Mouse (Mus musculus): ENCODE measurements at regions not wholly inside any gene's neighbourhood (a gene's known extent, or its start where the extent isn't known, plus 50 kb on each side); places are given as distances from the start of the nearest gene placed in this dataset.

DNA sequence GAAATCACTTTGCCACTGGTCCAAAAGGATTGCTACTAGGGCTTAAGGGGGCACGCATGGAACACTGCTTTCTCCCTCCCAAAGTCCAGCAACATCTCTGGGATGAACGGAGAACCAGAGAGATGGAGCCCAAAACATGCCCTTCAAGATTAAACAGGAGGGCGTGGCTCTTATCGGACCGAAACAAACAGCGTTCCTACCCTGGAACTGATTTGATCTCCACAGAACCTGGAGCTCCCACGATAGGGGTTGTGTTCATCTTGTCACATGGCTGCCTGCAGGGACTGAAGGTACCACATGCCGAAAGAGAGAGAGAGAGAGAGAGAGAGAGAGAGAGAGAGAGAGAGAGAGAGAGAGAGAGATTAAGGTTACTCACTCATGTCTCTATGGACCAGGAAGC lies 120.7 kb downstream of the Gm4791 start:
- no peaks in the 10 kb centered on the region for H3K4me1 ChIP-seq (replicated peaks; ENCODE audit: low read depth, low read length)
- H3K27me3 ChIP-seq (ENCODE audit: insufficient read depth, low read length) = peaks cover 10% of the 10 kb centered on the region
- peaks cover 3% of the 10 kb centered on the region; the same call in 1 of the 2 replicates for H3K9me3 ChIP-seq (ENCODE audit: low read length)
- TF ChIP-seq CTCF (conservative IDR thresholded peaks at IDR 0.05; ENCODE audit: low read length) = no peak
- no peaks in the 10 kb centered on the region for H3K36me3 ChIP-seq (ENCODE audit: insufficient read depth, low read length)
- H3K4me3 ChIP-seq (replicated peaks; ENCODE audit: low read length) = no peak overlapping the region

DNA sequence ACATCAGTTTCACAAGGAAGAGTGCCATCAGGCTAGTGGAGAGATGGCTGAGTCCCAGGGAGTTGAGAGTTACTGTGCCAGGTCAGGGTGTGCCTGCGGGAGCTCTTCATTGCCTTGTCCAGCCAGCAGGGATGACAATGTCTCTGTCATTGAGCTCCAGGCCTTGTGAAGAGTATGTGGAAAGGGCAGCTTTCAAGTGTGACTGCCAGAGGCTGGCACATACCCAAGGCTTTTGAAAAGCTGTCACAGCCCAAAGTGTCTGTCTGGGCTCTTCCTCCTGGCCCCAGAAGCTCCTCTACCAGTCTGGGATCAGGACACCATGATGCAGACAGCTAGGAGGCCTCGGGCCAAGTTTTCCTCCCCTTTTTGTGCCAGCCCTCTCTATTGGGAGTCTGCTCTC lies 124.6 kb downstream of the Gm4791 start:
- Histone ChIP-seq H3K9me3 (ENCODE audit: low read length) (no peaks in the 10 kb centered on the region), H3K36me3 (ENCODE audit: insufficient read depth, low read length) (no peaks in the 10 kb centered on the region), H3K4me3 (replicated peaks; ENCODE audit: low read length) (no peak overlapping the region), H3K27me3 (ENCODE audit: insufficient read depth, low read length) (peaks cover 10% of the 10 kb centered on the region), H3K4me1 (replicated peaks; ENCODE audit: low read depth, low read length) (no peaks in the 10 kb centered on the region)
- TF ChIP-seq CTCF (conservative IDR thresholded peaks at IDR 0.05; ENCODE audit: low read length) (no peak), POU5F1 (IDR thresholded peaks at IDR 0.05; ENCODE audit: borderline replicate concordance, low read length) (no peak), NANOG (IDR thresholded peaks at IDR 0.05; ENCODE audit: borderline replicate concordance, low read length) (no peak)

DNA sequence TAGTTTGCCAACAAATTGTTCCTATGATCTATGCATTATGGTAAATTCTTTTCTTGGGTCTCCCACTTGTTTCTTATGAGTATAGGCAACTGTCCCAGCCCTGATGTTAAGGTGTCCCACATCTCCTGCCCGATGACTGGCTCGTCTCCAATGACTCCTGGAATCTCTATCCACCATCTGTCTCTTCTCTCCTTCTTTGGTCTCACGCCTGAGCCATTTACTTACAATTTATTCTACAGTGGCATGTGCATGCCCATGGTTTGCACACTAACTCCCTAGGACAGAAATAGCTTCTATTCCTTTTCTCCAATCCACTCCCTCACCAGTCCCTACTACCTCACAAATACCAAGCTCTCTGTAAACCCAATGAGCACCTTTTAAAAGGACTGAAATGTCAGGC lies 127.0 kb downstream of the Gm4791 start:
- Histone ChIP-seq H3K27me3 (ENCODE audit: insufficient read depth, low read length) (peaks cover 7% of the 10 kb centered on the region), H3K4me3 (replicated peaks; ENCODE audit: low read length) (no peak overlapping the region), H3K9me3 (ENCODE audit: low read length) (no peaks in the 10 kb centered on the region), H3K36me3 (ENCODE audit: insufficient read depth, low read length) (no peaks in the 10 kb centered on the region), H3K4me1 (replicated peaks; ENCODE audit: low read depth, low read length) (no peaks in the 10 kb centered on the region)
- TF ChIP-seq CTCF (conservative IDR thresholded peaks at IDR 0.05; ENCODE audit: low read length) = no peak
- TF ChIP-seq POU5F1 (IDR thresholded peaks at IDR 0.05; ENCODE audit: borderline replicate concordance, low read length) = no peak
- TF ChIP-seq NANOG (IDR thresholded peaks at IDR 0.05; ENCODE audit: borderline replicate concordance, low read length) = no peak

DNA sequence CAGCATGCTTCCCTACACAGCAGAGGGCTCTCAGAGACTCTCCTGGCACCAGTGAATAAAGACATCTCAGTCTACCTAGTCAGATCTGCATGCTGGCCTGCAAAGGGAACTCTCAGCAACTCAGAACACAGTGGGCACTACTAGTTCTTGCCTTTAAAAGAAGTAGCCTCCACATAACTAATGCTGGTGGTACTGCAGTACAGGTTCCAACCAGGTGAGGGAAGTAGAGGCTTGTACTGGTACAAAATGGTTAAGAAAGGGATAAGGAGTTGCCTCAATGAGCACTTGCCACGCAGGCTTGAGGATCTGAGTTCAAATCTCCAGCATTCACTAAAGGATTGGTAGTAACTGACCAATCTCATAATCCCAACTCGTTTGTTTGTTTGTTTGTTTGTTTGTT lies 127.7 kb downstream of the Gm4791 start:
- no peak for TF ChIP-seq POU5F1 (IDR thresholded peaks at IDR 0.05; ENCODE audit: borderline replicate concordance, low read length)
- TF ChIP-seq CTCF (conservative IDR thresholded peaks at IDR 0.05; ENCODE audit: low read length) = peak; percentile 46
- Histone ChIP-seq H3K9me3 (ENCODE audit: low read length) (no peaks in the 10 kb centered on the region), H3K27me3 (ENCODE audit: insufficient read depth, low read length) (peaks cover 7% of the 10 kb centered on the region), H3K4me1 (replicated peaks; ENCODE audit: low read depth, low read length) (no peaks in the 10 kb centered on the region), H3K36me3 (ENCODE audit: insufficient read depth, low read length) (no peaks in the 10 kb centered on the region), H3K4me3 (replicated peaks; ENCODE audit: low read length) (no peak overlapping the region)

DNA sequence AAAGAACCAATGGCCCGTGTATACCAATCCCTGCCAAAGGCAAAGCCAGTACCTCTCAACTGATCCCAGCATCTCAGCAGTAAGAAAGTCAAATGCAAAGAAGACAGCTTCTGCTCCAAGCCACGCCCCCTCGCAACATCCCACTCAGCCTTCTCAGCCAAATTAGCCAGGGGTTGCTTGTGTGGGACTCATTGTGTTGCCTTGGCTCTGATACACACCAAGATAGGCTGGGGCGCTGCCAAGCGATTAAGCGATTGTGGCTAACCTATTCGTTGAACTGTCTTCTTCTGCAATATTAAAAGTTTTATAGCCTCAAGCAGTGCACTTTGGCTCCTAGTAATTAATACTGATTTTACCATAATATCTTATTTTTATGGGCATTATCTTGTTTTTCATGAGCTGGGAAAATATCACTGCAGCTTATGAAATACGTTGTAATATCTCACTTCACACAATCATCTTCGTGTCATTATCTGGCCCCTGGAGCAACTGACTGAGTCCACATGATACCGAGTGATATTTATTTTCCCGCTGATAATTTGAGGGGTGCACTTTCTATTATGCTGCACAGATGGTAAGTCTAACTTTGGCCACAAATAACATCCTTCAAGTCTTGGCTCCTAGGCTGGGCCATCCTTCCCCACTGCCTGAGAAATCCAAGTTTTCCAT lies 129.3 kb downstream of the Gm4791 start:
- no peaks in the 10 kb centered on the region for H3K36me3 ChIP-seq (ENCODE audit: insufficient read depth, low read length)
- TF ChIP-seq POU5F1 (IDR thresholded peaks at IDR 0.05; ENCODE audit: borderline replicate concordance, low read length) (no peak), NANOG (IDR thresholded peaks at IDR 0.05; ENCODE audit: borderline replicate concordance, low read length) (no peak), CTCF (conservative IDR thresholded peaks at IDR 0.05; ENCODE audit: low read length) (no peak)
- peaks cover 6% of the 10 kb centered on the region for H3K27me3 ChIP-seq (ENCODE audit: insufficient read depth, low read length)
- no peaks in the 10 kb centered on the region for H3K9me3 ChIP-seq (ENCODE audit: low read length)
- no peaks in the 10 kb centered on the region for H3K4me1 ChIP-seq (replicated peaks; ENCODE audit: low read depth, low read length)
- no peak overlapping the region for H3K4me3 ChIP-seq (replicated peaks; ENCODE audit: low read length)

DNA sequence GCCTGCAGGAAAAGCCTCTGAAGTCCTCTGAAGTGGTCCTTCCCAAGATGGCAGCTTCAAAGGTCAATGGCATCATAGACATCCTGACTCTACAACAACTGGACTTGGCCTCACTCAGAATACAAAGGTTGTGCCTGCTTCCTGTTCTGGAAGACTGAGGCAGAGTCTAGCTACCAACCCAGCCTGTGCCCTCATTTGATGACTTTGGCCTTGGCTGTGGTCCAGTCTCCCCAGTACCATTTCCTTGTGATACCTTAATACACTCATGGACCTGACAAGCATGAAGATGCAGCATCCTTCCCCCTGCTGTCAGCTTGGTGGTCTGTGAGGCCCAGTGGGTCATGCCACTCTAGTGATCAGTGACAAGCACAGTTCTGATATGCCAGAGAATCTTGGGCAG lies 130.6 kb downstream of the Gm4791 start:
- Histone ChIP-seq H3K27me3 (ENCODE audit: insufficient read depth, low read length) (0 out of 2 replicates have a peak, but pooled peaks cover 5% of the 10 kb centered on the region), H3K36me3 (ENCODE audit: insufficient read depth, low read length) (no peaks in the 10 kb centered on the region), H3K4me3 (replicated peaks; ENCODE audit: low read length) (no peak overlapping the region), H3K4me1 (replicated peaks; ENCODE audit: low read depth, low read length) (no peaks in the 10 kb centered on the region), H3K9me3 (ENCODE audit: low read length) (no peaks in the 10 kb centered on the region)
- TF ChIP-seq CTCF (conservative IDR thresholded peaks at IDR 0.05; ENCODE audit: low read length) (no peak), POU5F1 (IDR thresholded peaks at IDR 0.05; ENCODE audit: borderline replicate concordance, low read length) (no peak), NANOG (IDR thresholded peaks at IDR 0.05; ENCODE audit: borderline replicate concordance, low read length) (no peak)

DNA sequence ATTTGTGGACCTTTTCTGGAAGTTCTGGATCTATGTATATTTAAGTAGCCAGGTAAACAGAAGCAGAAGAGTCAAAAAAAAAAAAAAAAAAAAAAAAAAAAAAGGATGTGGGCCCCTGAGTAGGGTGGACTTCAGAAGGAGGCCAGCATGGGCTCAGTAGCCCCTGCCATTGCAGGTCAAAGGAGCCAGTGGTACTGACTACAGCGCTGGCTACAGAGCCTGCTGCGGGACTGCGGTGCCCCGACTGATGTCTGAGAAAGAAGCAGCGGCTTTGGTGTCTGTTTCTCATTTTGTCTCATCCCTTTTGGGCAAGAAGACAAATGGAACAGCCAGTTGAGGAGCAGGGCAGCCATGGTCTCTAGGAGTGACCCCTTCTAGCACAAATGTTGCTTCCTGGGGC lies 134.9 kb downstream of the Gm4791 start:
- Histone ChIP-seq H3K4me1 (replicated peaks; ENCODE audit: low read depth, low read length) (no peaks in the 10 kb centered on the region), H3K9me3 (ENCODE audit: low read length) (no peaks in the 10 kb centered on the region), H3K27me3 (ENCODE audit: insufficient read depth, low read length) (0 out of 2 replicates have a peak, but pooled peaks cover 5% of the 10 kb centered on the region), H3K36me3 (ENCODE audit: insufficient read depth, low read length) (no peaks in the 10 kb centered on the region), H3K4me3 (replicated peaks; ENCODE audit: low read length) (no peak overlapping the region)
- no peak for TF ChIP-seq POU5F1 (IDR thresholded peaks at IDR 0.05; ENCODE audit: borderline replicate concordance, low read length)
- TF ChIP-seq NANOG (IDR thresholded peaks at IDR 0.05; ENCODE audit: borderline replicate concordance, low read length) = no peak
- no peak for TF ChIP-seq CTCF (conservative IDR thresholded peaks at IDR 0.05; ENCODE audit: low read length)

DNA sequence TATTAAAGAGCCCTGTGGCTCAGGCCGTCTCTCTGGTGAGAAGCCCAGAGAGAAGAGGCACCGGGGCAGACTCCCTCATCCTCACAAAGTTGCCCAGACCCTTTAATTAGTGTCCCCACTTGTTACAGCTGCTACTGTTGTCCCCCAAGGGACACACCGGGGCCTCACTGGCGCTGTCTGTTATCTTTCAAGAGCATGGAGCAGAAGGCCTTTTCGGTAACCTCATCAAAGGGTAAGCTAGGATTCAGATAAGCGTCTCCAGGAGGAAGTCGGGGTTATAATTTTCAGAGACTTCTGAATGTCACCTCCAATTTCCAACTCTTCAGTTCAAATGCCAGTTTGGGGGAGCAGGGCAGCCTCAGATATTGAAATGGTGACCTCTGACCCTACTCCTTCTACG lies 135.3 kb downstream of the Gm4791 start:
- no peaks in the 10 kb centered on the region for H3K9me3 ChIP-seq (ENCODE audit: low read length)
- no peak overlapping the region for H3K4me3 ChIP-seq (replicated peaks; ENCODE audit: low read length)
- TF ChIP-seq POU5F1 (IDR thresholded peaks at IDR 0.05; ENCODE audit: borderline replicate concordance, low read length) (no peak), NANOG (IDR thresholded peaks at IDR 0.05; ENCODE audit: borderline replicate concordance, low read length) (no peak), CTCF (conservative IDR thresholded peaks at IDR 0.05; ENCODE audit: low read length) (no peak)
- no peaks in the 10 kb centered on the region for H3K4me1 ChIP-seq (replicated peaks; ENCODE audit: low read depth, low read length)
- no peaks in the 10 kb centered on the region for H3K36me3 ChIP-seq (ENCODE audit: insufficient read depth, low read length)
- 0 out of 2 replicates have a peak, but pooled peaks cover 5% of the 10 kb centered on the region for H3K27me3 ChIP-seq (ENCODE audit: insufficient read depth, low read length)

DNA sequence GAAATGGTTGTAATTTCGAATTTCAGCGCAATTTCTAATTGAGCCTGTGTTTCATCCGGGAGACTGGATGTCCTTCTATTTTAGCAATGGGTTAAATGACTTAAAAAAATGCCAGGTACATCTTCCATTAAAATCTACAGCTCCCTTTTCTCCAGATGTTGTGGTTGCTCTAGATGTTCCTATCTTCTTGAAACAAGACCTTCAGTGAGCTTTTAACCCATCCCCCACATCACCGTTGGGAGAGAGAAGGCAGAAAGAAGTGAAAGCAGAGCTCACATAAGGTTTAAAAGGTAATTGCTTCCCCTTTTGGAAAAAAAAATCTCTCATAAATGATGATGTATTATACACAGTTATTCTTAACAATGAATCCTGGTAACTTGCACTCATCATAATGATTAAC lies 135.9 kb downstream of the Gm4791 start:
- Histone ChIP-seq H3K36me3 (ENCODE audit: insufficient read depth, low read length) (no peaks in the 10 kb centered on the region), H3K4me1 (replicated peaks; ENCODE audit: low read depth, low read length) (no peaks in the 10 kb centered on the region), H3K27me3 (ENCODE audit: insufficient read depth, low read length) (0 out of 2 replicates have a peak, but pooled peaks cover 5% of the 10 kb centered on the region), H3K9me3 (ENCODE audit: low read length) (no peaks in the 10 kb centered on the region), H3K4me3 (replicated peaks; ENCODE audit: low read length) (no peak overlapping the region)
- TF ChIP-seq NANOG (IDR thresholded peaks at IDR 0.05; ENCODE audit: borderline replicate concordance, low read length) (no peak), CTCF (conservative IDR thresholded peaks at IDR 0.05; ENCODE audit: low read length) (no peak), POU5F1 (IDR thresholded peaks at IDR 0.05; ENCODE audit: borderline replicate concordance, low read length) (no peak)

Data from E14TG2a.4 (cell line).